Mouse (Mus musculus) cerebellum, adult 2 months (tissue): ENCODE results near the gene Kcnma1. TPM values are rescaled to one million over a fixed set of nuclear protein-coding genes. Genes with fewer than 3 reads are reported as not detected.
A peak's percentile ranks its signal among the peaks of the same experiment; 100 is the strongest.

Experiments
- DNase-seq, 2 experiments: peaks; one replicate each; pipeline ENCODE4 v3.0.0; 2021
- H3K27ac ChIP-seq: fragments of 200-500 bp; 2 replicates; pipeline ENCODE4 v1.5.1; 2012; ENCODE audit warnings: low read length, control low read depth, inconsistent platforms; ENCODE audit not compliant: insufficient read depth
- H3K27me3 ChIP-seq: fragments of 200-500 bp; 2 replicates; pipeline ENCODE4 v1.6.1; 2012; ENCODE audit warnings: inconsistent platforms, mild to moderate bottlenecking, low read length, moderate library complexity; ENCODE audit not compliant: control insufficient read depth, insufficient read depth
- H3K4me1 ChIP-seq: fragments of 200-500 bp; 2 replicates; pipeline ENCODE4 v1.6.1; 2011; ENCODE audit warnings: low read length; ENCODE audit not compliant: control insufficient read depth, insufficient read depth
- H3K4me3 ChIP-seq: fragments of 200-500 bp; replicated peaks from 2 replicates; pipeline ENCODE3; 2011; ENCODE audit warnings: mild to moderate bottlenecking, low read depth, low read length, control low read depth; ENCODE audit not compliant: insufficient read depth
- CTCF ChIP-seq: fragments of 200-500 bp; IDR thresholded peaks from 2 replicates; pipeline ENCODE4 v1.5.1; 2011; ENCODE audit warnings: low read depth, mild to moderate bottlenecking, control low read depth, low read length, moderate library complexity, borderline replicate concordance; ENCODE audit not compliant: insufficient read depth
- POLR2A ChIP-seq: fragments of 200-500 bp; IDR thresholded peaks from 2 replicates; pipeline ENCODE4 v1.6.1; 2011; ENCODE audit warnings: low read length, control low read depth, borderline replicate concordance; ENCODE audit not compliant: insufficient read depth
- WGBS: fragments of 180-500 bp; shearing (Covaris S2); methylation state at CpG from one replicate; pipeline ENCODE4 v1.1.7; 2018; 5-methylcytosine and 5-hydroxymethylcytosine counted together
- polyA plus RNA-seq: library from polyadenylated mRNA; depleted of rRNA; stranded (reverse); fragments of >200 nt; gene quantifications from 2 replicates; pipeline ENCODE4 v1.2.3, GENCODE M21; 2012

Kcnma1 gene
- polyA plus RNA-seq, 1 experiment, result 40.4 TPM

DNA sequence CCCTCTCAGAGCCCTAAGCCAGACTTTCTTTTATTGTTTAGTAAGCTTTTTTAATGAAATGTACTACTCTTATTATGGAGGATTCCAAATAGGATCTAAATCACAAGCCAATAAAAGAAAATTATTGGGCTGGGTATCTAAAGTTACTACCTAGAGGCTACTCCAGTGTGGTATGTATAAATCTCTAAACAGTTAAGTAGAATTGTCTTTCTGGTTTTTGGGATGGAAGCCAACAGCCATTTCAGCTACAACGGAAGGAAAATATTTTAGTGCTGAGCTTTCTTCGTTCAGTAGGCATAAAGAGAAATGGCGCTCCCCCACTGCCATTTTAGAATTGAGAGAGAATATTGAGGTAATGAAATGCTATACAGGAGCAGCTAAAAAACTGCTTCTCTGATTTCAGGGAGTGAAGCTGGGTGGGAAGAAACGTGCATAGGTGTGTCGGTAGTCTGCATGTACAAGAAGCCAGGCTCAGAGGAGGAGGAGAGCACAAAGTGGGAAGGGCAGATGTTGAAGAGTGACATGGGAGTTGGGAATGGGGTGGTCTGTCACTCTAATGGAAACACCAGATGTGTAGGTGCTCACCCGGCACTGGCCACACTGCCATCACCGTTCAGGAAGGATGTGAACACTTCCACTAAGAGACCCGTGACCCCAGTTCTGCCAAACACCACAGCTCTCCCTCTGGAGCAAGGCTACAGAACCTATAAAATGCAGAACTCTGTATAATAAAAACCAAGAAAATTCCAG is 656.6 kb downstream of the Kcnma1 start:
- H3K4me1 ChIP-seq, result no peaks in the 10 kb centered on the region
- H3K27ac ChIP-seq, result no peak overlapping the region
- H3K4me3 ChIP-seq, result no peak overlapping the region
- WGBS, result 83% methylated on average over 8 of the region's 8 CpGs
- TF ChIP-seq CTCF, result no peak
- TF ChIP-seq POLR2A, result no peak
- H3K27me3 ChIP-seq, result no peaks in the 10 kb centered on the region
- no peak for DNase-seq

DNA sequence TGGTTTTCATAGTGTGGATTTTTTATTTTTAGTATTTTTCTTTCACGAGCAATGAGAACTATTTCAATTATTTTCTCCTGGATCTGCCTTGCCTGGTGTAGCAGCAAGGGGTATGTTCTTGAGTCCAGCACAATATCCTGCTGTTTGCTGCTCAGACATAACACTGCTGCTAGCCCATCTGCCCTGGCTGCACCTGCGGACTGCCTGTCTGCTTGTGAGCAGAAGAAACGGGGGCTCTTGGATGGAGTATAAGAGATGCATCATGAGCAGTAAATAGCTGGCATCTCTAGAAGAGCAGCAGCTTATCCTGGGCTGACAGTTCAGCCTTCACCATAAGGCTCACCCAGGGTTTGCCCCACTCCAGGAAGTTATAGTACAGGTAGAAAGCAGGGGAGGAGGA is 687.5 kb downstream of the Kcnma1 start:
- H3K4me3 ChIP-seq, result no peak overlapping the region
- H3K27me3 ChIP-seq, result no peaks in the 10 kb centered on the region
- H3K27ac ChIP-seq, result no peak overlapping the region
- WGBS, result 7% methylated on average over 3 of the region's 3 CpGs
- peak; percentile 14 to 34 for DNase-seq
- H3K4me1 ChIP-seq, result peaks cover 5% of the 10 kb centered on the region
- TF ChIP-seq POLR2A (no peak), CTCF (no peak)

DNA sequence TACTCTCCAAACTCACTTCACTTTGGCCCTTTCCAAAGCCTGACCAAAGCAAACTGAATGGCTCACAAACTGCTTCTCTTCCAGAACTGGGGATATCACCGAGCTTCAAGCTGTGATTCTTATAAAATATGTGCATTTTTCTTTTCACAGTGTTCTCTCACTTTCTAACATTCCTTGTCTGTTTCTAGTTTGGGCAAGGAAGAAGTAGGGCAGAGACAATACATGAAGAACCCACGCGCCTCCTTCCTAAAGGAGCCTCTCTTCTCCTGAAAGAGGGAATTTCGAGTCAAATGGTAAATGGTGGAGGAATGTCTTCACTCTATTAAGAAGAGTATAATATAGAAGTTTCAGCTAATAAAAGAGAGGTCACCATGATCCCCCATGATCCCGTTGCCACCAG is 709.0 kb downstream of the Kcnma1 start:
- no peak overlapping the region for H3K4me3 ChIP-seq
- no peaks in the 10 kb centered on the region for H3K4me1 ChIP-seq
- no peak overlapping the region for H3K27ac ChIP-seq
- no peaks in the 10 kb centered on the region for H3K27me3 ChIP-seq
- no peak for TF ChIP-seq CTCF
- TF ChIP-seq POLR2A, result no peak
- 89% methylated on average over 5 of the region's 5 CpGs for WGBS
- DNase-seq, result no peak

DNA sequence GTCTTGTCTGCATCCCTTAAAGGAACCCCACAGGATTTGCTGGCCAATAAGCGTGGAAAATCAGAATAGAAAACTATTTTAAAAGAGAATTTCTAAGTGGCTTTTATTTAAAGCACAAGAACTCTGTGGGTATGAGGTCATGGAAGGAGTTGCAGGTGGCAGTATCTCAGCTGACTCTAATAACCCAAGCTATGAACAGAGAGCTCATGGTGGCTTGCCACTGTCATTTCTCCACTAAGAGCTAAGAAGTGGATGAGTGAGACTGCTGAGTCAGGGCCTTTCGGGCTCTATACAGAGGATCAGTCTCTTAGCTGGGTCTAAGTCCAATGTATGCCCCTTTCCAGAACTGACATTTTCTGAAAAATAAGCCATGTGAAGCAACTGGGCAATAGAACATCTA is 713.8 kb downstream of the Kcnma1 start:
- H3K4me1 ChIP-seq, result no peaks in the 10 kb centered on the region
- 94% methylated on average over 2 of the region's 2 CpGs for WGBS
- no peak for DNase-seq
- H3K27ac ChIP-seq, result no peak overlapping the region
- H3K4me3 ChIP-seq, result no peak overlapping the region
- H3K27me3 ChIP-seq, result no peaks in the 10 kb centered on the region
- no peak for TF ChIP-seq POLR2A

DNA sequence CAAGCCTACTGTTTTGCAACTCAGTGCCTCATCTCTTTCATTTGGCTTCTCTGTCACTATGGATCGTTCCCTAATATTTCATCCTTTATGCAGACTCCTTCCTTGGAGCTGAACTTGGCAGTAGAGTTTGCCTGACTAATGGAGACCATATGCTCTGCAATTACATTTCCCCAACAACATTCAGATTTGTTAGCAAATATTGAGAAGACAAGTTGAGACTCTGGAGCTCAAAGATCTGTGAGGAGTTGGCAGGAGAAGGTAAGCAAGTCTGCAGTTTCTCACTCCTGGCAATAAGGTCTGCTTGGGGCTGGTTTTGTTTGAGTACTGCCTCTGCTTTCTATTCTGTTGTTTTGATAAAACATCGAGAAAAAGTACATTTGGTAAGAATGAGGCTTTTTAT is 723.7 kb downstream of the Kcnma1 start:
- Histone ChIP-seq H3K4me1 (no peaks in the 10 kb centered on the region), H3K27ac (no peak overlapping the region), H3K4me3 (no peak overlapping the region), H3K27me3 (no peaks in the 10 kb centered on the region)
- DNase-seq, result no peak
- WGBS, result 33% methylated on average over 2 of the region's 2 CpGs
- TF ChIP-seq POLR2A, result no peak
- no peak for TF ChIP-seq CTCF

DNA sequence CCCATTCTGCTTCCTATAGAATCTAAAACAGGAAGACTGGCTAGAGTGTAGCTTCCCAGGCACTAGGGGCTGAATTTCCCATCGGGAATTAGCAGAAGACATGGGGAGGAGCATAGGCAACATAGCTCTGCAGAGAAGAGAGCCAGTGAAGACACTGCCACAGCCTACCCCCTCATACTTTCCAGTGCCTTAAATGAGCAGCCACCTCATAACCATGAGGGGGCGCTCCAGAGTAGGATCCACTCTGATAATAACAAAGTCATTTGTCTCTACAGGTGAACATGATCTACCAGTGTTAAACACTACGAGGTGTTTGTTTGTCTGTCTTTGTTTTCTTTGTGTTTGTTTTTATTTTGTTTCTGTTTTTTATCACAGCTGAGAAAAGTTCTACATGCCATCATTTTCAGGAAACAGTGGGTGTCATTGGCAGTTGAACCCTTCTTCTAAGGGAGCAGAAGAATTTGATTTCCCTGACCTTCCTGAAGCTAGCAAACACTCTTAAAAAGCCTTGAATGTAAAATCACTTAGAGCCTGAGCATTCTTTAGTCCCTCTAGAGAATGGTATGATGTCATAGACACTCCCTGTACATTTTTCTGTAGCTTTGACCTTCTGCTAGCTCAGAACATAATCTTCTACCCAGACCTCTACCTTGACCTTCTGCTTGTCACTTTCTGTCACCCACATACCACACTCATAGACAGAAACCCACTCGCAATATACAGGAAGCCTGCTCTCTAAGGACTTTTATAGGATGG is 747.6 kb downstream of the Kcnma1 start:
- H3K27me3 ChIP-seq, result no peaks in the 10 kb centered on the region
- DNase-seq, result no peak
- 60% methylated on average over 4 of the region's 4 CpGs for WGBS
- H3K27ac ChIP-seq, result no peak overlapping the region
- no peaks in the 10 kb centered on the region for H3K4me1 ChIP-seq
- H3K4me3 ChIP-seq, result no peak overlapping the region
- no peak for TF ChIP-seq CTCF
- no peak for TF ChIP-seq POLR2A

DNA sequence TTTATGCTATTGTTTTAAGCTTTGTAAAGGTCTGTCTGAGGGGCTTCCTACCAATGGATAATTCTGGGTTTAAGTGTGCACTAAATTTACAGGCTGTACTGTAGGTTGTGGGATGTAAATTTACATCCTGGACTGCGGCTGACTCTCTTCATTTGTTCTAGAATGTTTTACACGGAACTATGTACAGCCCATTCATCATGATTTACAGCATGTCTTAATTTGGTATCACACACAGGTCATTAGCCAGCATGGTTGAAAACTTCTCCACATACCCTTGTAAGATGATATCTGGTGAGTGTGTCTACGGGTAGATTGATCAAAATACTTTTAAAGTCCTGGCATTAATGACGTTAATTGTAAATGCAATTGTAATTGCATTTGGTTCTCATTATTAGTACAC is 761.1 kb downstream of the Kcnma1 start:
- Histone ChIP-seq H3K4me1 (no peaks in the 10 kb centered on the region), H3K27me3 (no peaks in the 10 kb centered on the region), H3K27ac (no peak overlapping the region), H3K4me3 (no peak overlapping the region)
- 92% methylated on average over 4 of the region's 4 CpGs for WGBS
- no peak for TF ChIP-seq CTCF
- TF ChIP-seq POLR2A, result no peak
- DNase-seq, result no peak

DNA sequence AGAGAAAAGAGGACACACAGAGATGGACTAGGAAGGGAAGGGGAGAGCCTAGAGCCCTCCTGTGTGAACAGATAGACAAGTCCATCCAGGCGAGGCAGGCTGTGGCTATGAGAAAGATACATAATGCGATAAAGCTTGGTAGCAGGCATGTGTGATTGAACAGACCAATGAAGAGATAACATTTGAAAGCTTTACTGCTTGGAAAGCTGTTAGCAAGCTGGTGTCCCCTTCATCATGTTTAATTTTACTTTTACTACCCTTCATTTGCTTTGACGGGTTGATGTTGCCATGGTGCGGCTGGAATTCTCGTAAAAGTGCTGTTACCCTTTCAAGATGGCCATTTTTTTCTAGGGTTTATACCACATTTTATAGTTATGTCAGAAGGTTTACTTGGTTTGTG is 769.8 kb downstream of the Kcnma1 start:
- TF ChIP-seq POLR2A, result no peak
- H3K27ac ChIP-seq, result no peak overlapping the region
- no peaks in the 10 kb centered on the region for H3K27me3 ChIP-seq
- 71% methylated on average over 5 of the region's 5 CpGs for WGBS
- no peak for DNase-seq
- no peak overlapping the region for H3K4me3 ChIP-seq
- no peaks in the 10 kb centered on the region; the same call in 1 of the 2 replicates for H3K4me1 ChIP-seq
